12 mouse cellular contexts compared by ENCODE assay signal in the genomic region with DNA sequence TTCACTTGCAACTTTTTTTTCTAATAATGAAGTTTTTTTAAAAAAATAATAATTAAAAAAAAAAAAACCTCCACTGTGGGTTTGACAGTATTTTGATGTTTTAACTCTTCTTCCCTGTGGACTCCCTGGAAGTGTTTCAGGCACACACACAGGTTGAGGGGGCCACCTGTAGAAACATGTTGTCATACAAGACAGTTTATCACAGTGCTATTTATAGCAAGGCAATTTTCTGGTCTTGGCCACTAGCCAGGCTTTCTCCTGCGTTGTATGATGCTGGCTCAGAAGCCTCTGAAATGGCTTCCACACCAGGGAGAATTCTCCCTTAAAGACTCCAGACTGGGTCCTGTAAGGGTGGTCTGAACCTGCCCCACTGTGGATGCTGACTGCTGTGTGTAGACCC. TPM values are rescaled to one million over a fixed set of nuclear protein-coding genes. Genes with fewer than 3 reads are reported as not detected.
DNase-seq lines count a peak whose midpoint lies in the region; ATAC-seq lines count a peak whose summit lies in the region.
"Had no signal": no experiment of that assay in that cellular context is flagged by ENCODE, and none has a peak within 500 bp of the region (broad histone marks: within the 10 kb centered on the region; RNA-seq: fewer than 3 reads in every experiment).

No protein-coding gene starts in this region.

- H3K4me1 ChIP-seq in forebrain, embryonic 14.5 days (ENCODE audit: control insufficient read depth, insufficient read depth, low read length): no peaks in the 10 kb centered on the region
- H3K4me1 ChIP-seq in forebrain, embryonic 10.5 days: no peaks in the 10 kb centered on the region
- 0 out of 2 replicates have a peak, but pooled peaks cover 4% of the 10 kb centered on the region for H3K4me1 ChIP-seq in limb, embryonic 13.5 days
- H3K4me1 ChIP-seq in limb, embryonic 10.5 days: no peaks in the 10 kb centered on the region
- peaks cover 11% of the 10 kb centered on the region for H3K4me1 ChIP-seq in heart, embryonic 12.5 days (replicated peaks)
- no peaks in the 10 kb centered on the region for H3K4me1 ChIP-seq in midbrain, embryonic 10.5 days
- H3K4me1 ChIP-seq: limb, embryonic 15.5 days had no signal

- DNase-seq in forebrain, embryonic 14.5 days (ENCODE audit: low spot score): peak; percentile 42
- DNase-seq in forebrain, embryonic 10.5 days (ENCODE audit: extremely low spot score, low spot score): no peak
- no peak for DNase-seq in limb, embryonic 10.5 days (ENCODE audit: low spot score)
- no peak for DNase-seq in midbrain, embryonic 10.5 days (ENCODE audit: low spot score)
- DNase-seq: cerebellum, adult 9-10 months had no signal

- no peak overlapping the region for H3K27ac ChIP-seq in forebrain, embryonic 14.5 days (ENCODE audit: low read depth, low read length)
- H3K27ac ChIP-seq in forebrain, embryonic 10.5 days: no peak overlapping the region
- no peak overlapping the region for H3K27ac ChIP-seq in limb, embryonic 13.5 days
- no peak overlapping the region for H3K27ac ChIP-seq in limb, embryonic 10.5 days
- peak overlapping the region; percentile 21; the same call in 1 of the 2 replicates for H3K27ac ChIP-seq in heart, embryonic 12.5 days (ENCODE audit: poor library complexity, severe bottlenecking)
- no peak overlapping the region for H3K27ac ChIP-seq in midbrain, embryonic 10.5 days (replicated peaks)
- H3K27ac ChIP-seq: limb, embryonic 15.5 days had no signal

- no peak overlapping the region for H3K9ac ChIP-seq in forebrain, embryonic 14.5 days (ENCODE audit: low read length)
- H3K9ac ChIP-seq in limb, embryonic 13.5 days: no peak overlapping the region
- H3K9ac ChIP-seq in heart, embryonic 12.5 days: no peak overlapping the region
- H3K9ac ChIP-seq: limb, embryonic 15.5 days had no signal

- no peak for ATAC-seq in forebrain, embryonic 14.5 days
- 0 out of 2 replicates have a peak, but pooled peaks have one; percentile 44 for ATAC-seq in limb, embryonic 13.5 days (ENCODE audit: low FRiP score, low read depth)
- peak; percentile 42 for ATAC-seq in heart, embryonic 12.5 days (ENCODE audit: insufficient number of reproducible peaks, low FRiP score)
- peak; percentile 66 for ATAC-seq in megakaryocyte-erythroid progenitor cell, adult 5-6 weeks (replicated peaks; ENCODE audit: low FRiP score, low TSS enrichment, poor library complexity, severe bottlenecking)
- ATAC-seq: activated CD4-positive, CD25-positive, alpha-beta regulatory T cell, adult 4 months; inflammation-experienced regulatory T-cells, adult 6 months had no signal

- H3K27me3 ChIP-seq in forebrain, embryonic 14.5 days (replicated peaks; ENCODE audit: control insufficient read depth, insufficient read depth, low read length): no peaks in the 10 kb centered on the region
- no peaks in the 10 kb centered on the region for H3K27me3 ChIP-seq in forebrain, embryonic 10.5 days (ENCODE audit: poor library complexity, severe bottlenecking)
- no peaks in the 10 kb centered on the region for H3K27me3 ChIP-seq in limb, embryonic 13.5 days
- no peaks in the 10 kb centered on the region for H3K27me3 ChIP-seq in limb, embryonic 10.5 days (ENCODE audit: low read depth, poor library complexity, severe bottlenecking)
- H3K27me3 ChIP-seq in heart, embryonic 12.5 days (replicated peaks): no peaks in the 10 kb centered on the region
- no peaks in the 10 kb centered on the region for H3K27me3 ChIP-seq in midbrain, embryonic 10.5 days (ENCODE audit: low read depth, poor library complexity, severe bottlenecking)
- H3K27me3 ChIP-seq: limb, embryonic 15.5 days; megakaryocyte, embryonic 14.5 days had no signal

- WGBS in forebrain, embryonic 14.5 days: 23% methylated on average over 1 of the region's 1 CpGs
- WGBS in forebrain, embryonic 10.5 days: 93% methylated on average over 1 of the region's 1 CpGs
- WGBS in limb, embryonic 13.5 days: 5% methylated on average over 1 of the region's 1 CpGs
- 85% methylated on average over 1 of the region's 1 CpGs for WGBS in limb, embryonic 10.5 days
- WGBS in heart, embryonic 12.5 days: 7% methylated on average over 1 of the region's 1 CpGs
- WGBS in midbrain, embryonic 10.5 days: 88% methylated on average over 1 of the region's 1 CpGs

- H3K9me3 ChIP-seq in forebrain, embryonic 14.5 days (replicated peaks; ENCODE audit: control insufficient read depth, low read length): no peaks in the 10 kb centered on the region
- H3K9me3 ChIP-seq in forebrain, embryonic 10.5 days: peaks cover 7% of the 10 kb centered on the region; the same call in 1 of the 2 replicates
- no peaks in the 10 kb centered on the region for H3K9me3 ChIP-seq in limb, embryonic 13.5 days
- no peaks in the 10 kb centered on the region for H3K9me3 ChIP-seq in limb, embryonic 10.5 days (replicated peaks)
- peaks cover 3% of the 10 kb centered on the region; the same call in 1 of the 2 replicates for H3K9me3 ChIP-seq in heart, embryonic 12.5 days (replicated peaks)
- H3K9me3 ChIP-seq in midbrain, embryonic 10.5 days (replicated peaks): peaks cover 3% of the 10 kb centered on the region; the same call in 1 of the 2 replicates
- H3K9me3 ChIP-seq: limb, embryonic 15.5 days had no signal

- no peak overlapping the region for H3K4me3 ChIP-seq in forebrain, embryonic 14.5 days (ENCODE audit: low read depth, low read length)
- no peak overlapping the region for H3K4me3 ChIP-seq in forebrain, embryonic 10.5 days
- no peak overlapping the region for H3K4me3 ChIP-seq in limb, embryonic 13.5 days
- no peak overlapping the region for H3K4me3 ChIP-seq in limb, embryonic 10.5 days
- H3K4me3 ChIP-seq in heart, embryonic 12.5 days: no peak overlapping the region
- H3K4me3 ChIP-seq in midbrain, embryonic 10.5 days: no peak overlapping the region
- H3K4me3 ChIP-seq: limb, embryonic 15.5 days had no signal

- no peak overlapping the region for H3K4me2 ChIP-seq in forebrain, embryonic 14.5 days (ENCODE audit: low read length)
- H3K4me2 ChIP-seq in limb, embryonic 13.5 days (replicated peaks): no peak overlapping the region
- H3K4me2 ChIP-seq in heart, embryonic 12.5 days: no peak overlapping the region
- H3K4me2 ChIP-seq: limb, embryonic 15.5 days had no signal

- H3K36me3 ChIP-seq in forebrain, embryonic 14.5 days (ENCODE audit: control insufficient read depth, insufficient read depth, low read length): no peaks in the 10 kb centered on the region
- no peaks in the 10 kb centered on the region for H3K36me3 ChIP-seq in forebrain, embryonic 10.5 days (replicated peaks)
- no peaks in the 10 kb centered on the region for H3K36me3 ChIP-seq in limb, embryonic 13.5 days
- no peaks in the 10 kb centered on the region for H3K36me3 ChIP-seq in limb, embryonic 10.5 days
- H3K36me3 ChIP-seq in heart, embryonic 12.5 days: no peaks in the 10 kb centered on the region
- H3K36me3 ChIP-seq in midbrain, embryonic 10.5 days: no peaks in the 10 kb centered on the region
- H3K36me3 ChIP-seq: limb, embryonic 15.5 days had no signal

RNA-seq across cellular contexts. Expression of a gene that starts 59.9 kb away (rescaled TPM):
- 313 and 340 TPM in 2 replicates for polyA plus RNA-seq in forebrain, embryonic 14.5 days (2014; fragmentation: Nextera tagmentation; extraction: Ambion mirVana)
- 499 and 557 TPM in 2 replicates for polyA plus RNA-seq in forebrain, embryonic 10.5 days (2016; fragmentation: Nextera tagmentation; extraction: Ambion mirVana)
- 391 and 419 TPM in 2 replicates for polyA plus RNA-seq in limb, embryonic 13.5 days (2015; fragmentation: Nextera tagmentation; extraction: Ambion mirVana)
- 505 and 553 TPM in 2 replicates for polyA plus RNA-seq in limb, embryonic 10.5 days (2016; fragmentation: Nextera tagmentation; extraction: Ambion mirVana)
- polyA plus RNA-seq in heart, embryonic 12.5 days (2016; fragmentation: Nextera tagmentation; extraction: Ambion mirVana): 405 and 423 TPM in 2 replicates
- total RNA-seq in megakaryocyte-erythroid progenitor cell, adult 5-6 weeks (2014; fragmentation: Nextera tagmentation): 952 and 1,071 TPM in 2 replicates
- 3,362 and 3,603 TPM in 2 replicates for total RNA-seq in megakaryocyte-erythroid progenitor cell, adult 5-6 weeks (2017)
- 427 and 470 TPM in 2 replicates for polyA plus RNA-seq in midbrain, embryonic 10.5 days (2016; fragmentation: Nextera tagmentation; extraction: Ambion mirVana)
